Mouse (Mus musculus) mouse trophoblast stem cell (cell line): ENCODE data around the gene Drg1.
"Not testable (repeated sequence)": the region's sequence is repeated elsewhere in the genome, so short reads cannot be mapped to it uniquely, and the experiment has no call there.

Source experiments
- in situ Hi-C, 2 experiments: fragments of 300-500 bp; cut with MseI, MboI; formaldehyde crosslinking; loops; 2 replicates in 1 of 2; 3 replicates in 1 of 2; pipeline ENCODE4 v1.15.1; 2025

Gene Drg1

DNA sequence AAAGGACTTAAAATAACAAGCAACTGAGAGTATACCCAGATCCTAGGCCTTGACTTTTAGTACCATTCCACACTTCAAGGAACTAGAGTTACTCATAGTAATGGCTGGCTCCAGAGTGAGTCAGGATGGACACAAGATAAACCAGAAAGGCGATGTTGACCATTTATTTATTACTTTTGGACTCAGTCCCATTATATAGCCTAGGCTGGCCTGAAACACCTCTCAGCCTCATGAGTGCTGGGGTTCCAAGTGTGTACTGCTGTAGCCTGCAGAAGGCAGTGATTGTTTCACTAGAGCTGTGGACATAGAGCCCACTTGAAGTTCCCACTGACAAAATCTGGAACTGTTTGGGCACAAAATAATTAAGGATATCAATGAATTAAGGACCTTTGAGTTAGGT lies 53.7 kb downstream of the Drg1 start:
- in situ Hi-C loops = no loop called here

DNA sequence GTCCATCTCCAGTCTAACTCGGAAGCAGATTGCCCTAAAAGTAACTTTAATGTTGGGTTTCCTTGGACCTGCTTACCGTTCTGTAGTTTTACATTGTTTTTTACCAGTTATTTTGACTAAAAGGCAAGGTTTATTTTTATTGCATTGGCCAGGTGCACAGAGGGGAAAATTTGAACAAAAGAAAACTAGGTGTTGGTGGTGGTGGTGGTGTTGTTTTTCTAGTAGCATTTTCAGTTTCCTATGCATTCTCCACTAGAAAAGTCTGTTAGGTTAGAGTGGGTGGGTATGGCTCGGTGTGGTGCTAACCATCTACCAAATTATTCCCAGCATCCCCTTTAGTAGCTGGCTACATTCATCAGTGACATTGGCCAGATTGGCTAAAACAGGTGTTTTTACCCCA lies 59.4 kb downstream of the Drg1 start:
- in situ Hi-C loops = no loop called here

DNA sequence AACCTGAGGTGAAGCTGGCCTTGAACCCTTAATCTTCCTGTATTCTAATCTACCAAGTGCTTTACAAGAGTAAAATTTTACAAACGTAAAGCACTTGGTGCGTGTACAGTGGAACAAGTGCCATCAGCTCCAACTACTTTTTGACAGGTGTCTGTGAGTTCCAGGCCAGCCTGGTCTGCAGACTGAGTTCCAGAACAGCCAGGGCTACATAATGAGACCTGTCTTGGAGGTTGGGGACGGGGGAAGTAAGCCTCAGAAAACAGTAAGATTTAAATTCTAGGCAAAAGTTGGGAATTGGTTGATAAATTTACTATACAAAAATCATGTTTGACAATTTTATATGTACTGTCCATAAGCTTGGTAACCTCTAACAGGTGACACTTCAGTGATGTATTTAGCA lies 61.0 kb downstream of the Drg1 start:
- in situ Hi-C loops = no loop called here

DNA sequence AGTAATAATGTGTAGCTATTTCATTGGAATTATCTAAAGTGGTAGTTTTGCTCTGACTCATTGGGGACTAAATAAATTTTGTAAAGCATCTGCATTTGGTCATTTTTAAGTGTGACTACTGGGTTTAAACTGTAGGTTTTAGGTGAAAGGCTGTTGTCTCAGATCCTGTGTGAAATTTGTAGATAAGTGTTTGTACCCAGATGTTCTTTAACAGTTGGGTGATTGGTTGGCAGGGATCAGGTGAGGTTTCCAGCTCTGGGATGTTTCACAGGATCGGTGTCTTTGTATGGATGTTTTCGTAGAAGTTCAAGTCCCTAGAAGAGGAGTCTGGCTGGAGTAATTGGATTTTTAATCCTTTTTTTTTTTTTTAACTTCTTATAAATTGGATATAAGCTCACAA lies 62.4 kb downstream of the Drg1 start:
- in situ Hi-C loops = no loop called here

DNA sequence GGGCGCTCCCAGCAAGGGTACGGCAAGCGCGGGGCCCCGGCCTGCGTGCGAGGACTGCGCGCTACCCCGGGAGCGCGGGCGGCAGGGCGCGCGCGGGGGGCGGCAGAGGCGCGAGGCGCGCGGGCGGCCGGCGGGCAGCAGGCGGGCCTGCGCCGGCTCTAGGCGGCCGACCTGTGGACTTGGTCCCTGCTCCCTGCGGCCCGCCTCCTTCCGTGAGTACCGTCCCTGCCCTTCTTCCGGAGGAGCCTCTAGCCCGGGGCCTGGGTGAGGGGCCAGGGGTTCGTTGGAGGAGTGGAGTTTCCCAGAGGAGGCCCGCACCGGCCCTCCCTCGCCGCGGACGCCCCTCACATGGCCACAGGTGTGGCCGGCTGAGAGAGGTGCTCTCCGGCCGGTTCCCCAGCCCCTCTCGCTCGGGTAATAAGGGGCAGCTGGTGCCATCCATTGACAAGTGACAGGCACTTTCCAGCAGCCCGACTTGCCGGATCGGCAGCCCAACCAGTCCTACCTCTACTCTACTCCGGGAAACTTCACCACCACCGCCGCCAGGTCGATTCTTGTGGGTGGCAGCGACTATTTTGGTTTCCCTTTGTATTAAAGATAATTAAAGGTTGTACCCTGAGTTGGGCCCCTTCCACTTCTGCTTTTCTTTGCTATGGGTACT lies 63.3 kb downstream of the Drg1 start:
- in situ Hi-C loops = no loop called here

DNA sequence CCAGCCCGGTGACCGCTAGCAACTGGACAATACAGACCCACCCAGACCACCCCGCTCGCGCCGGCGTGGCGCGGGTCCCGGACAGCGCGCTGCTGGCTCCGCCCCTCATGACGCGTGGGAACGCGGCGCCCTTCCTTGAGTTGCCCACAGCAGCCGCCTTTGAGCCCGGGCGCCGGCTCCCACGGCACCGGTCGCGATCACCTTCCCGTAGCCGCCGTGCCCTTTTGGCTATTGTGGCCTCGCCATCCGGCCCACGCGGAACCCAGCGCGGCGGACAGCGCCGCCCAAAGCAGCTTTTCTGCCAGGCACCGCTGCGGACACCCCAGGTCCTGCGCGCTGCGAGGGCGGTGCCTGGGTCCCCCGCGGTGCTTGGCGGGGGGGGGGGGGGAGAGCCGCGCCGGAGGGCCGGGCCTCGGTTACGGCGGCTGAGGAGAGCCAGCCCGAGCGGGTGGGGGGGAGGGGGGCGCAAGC lies 63.9 kb downstream of the Drg1 start, which contains the start of gene Eif4enif1:
TSS of gene Eif4enif1 (plus strand) at position 162 of the 471 bp plus-strand sequence.
- in situ Hi-C loops = no loop called here

DNA sequence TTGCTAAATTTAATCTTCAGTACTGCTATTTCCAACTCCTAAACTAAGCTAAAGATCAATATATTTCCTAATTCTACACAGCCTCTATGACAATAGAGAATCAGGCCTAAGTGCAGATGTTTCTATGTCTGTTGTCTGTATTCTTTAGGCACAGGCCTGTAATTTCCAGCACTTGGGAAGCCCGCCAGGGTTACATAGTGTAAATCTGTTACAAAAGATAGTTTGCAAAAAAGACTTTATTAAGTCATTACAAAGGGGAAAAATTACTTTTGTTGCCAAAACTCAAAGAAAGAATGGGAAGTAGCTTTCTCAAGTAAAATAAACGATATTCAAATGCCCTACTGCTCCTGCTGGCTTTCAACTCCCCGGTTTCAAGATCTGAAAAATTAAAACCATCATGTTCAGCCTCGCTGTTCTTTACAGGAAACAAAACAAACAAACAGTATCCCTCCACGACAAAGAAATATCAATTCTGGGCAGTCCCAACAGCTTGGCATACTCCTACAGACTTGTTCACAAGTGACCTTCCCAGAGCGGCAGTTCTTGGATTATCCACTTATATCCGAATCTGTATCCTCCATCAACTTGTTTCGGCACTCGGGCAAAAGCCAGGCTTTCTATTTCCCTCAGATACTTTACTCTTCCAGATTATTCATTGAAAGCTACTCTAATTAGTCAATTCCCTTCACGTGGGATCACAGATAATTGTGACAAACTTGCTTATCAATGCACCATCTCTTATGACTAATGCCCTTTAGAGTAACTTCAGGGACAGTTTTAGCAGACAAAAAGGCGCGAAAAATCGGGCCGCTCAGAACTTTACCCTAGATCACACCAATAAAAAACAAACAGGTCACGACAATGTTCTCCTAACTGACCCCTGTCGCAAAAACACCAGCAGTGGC lies 64.6 kb downstream of the Drg1 start:
- in situ Hi-C loops = no loop called here

DNA sequence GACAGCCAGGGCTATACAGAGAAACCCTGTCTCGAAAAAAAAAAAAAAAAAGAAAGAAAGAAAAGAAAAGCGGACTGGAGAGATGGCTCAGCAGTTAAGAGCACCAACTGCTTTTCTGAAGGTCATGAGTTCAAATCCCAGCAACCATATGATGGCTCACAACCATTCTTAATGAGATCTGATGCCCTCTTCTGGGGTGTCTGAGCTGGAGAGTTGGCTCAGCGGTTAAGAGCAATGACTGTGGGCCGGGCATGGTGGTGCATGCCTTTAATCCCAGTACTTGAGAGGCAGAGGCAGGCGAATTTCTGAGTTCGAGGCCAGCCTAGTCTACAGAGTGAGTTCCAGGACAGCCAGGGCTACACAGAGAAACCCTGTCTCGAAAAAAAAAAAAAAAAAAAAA lies 65.6 kb downstream of the Drg1 start:
- in situ Hi-C loops = not testable (repeated sequence)

DNA sequence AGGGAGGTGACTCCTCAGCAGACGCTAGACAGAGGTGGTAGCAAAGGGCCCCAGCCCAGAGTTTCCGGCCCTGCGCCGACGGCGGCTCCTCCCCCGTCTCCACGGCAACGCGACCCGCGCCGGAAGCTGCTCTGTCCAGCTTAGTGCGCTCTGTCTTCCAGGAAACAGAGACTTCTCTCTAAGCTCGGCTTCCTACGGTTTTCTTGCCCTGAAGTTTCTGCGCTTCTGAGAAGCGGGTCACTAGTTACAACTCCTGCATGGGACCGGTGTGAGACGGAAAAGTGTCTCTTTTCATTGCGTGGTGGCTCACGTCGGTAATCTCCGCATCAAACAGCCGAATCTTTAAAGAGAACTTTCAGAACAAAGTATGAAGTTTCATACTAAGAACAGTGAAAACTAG lies 72.9 kb downstream of the Drg1 start, which contains the start of gene Sfi1:
TSS of gene Sfi1 (minus strand) at position 101 of the 400 bp plus-strand sequence.
- in situ Hi-C loops = no loop called here

DNA sequence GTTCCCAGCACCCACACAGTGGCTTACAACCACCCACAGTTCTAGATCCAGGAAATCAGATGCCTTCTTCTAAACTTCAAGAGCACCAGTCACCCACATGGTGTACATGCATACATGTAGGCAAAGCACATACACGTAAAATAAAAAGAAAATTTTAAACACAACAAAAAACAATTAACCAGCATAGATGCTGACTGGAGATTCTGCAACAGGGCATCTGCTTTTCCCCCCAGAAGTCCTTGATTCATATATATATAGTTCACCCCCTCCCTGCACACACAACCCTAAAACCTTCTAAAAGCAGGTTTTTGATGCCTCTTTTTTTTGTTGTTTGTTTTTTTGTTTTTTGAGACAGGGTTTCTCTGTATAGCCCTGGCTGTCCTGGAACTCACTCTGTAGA lies 83.5 kb downstream of the Drg1 start:
- in situ Hi-C loops = not testable (repeated sequence)

DNA sequence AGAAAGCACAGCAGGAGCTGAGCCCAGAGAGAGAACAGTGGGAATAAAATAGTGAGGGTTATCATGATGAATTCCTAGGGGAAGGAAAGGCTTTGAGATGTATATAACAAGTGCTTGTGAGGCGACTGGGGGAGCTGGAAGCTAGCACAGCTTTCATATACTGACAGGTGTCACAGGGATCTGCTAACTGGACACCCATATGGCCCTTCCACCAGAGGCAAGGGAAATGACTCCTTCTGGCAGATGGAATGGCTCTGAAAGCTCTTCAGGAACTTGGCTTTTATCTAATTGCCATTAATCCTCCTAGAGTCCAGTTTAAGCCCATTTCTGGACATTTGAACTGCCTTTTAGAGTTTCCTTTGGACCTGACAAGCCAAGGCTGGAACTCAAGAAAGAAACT lies 84.2 kb downstream of the Drg1 start:
- in situ Hi-C loops = not testable (repeated sequence)

DNA sequence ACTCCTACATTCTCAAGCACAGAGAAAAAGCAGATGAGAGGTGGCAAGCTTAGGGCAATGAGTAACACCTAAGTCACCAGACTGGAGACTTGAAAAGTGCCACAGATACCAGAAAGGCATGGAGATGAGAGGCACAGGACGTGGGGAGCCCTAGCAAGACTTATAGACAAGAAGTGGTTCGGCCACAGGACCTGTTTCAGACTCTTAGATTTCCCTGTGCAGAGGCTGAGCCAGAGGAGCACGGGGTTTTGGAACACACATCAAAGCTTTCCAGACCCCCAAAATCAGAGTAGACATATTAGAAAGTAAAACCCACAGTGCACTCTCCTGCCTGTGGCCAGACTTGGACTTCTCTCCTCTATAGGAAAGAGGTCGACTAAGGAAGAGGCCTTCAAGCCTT lies 85.0 kb downstream of the Drg1 start:
- in situ Hi-C loops = not testable (repeated sequence)

DNA sequence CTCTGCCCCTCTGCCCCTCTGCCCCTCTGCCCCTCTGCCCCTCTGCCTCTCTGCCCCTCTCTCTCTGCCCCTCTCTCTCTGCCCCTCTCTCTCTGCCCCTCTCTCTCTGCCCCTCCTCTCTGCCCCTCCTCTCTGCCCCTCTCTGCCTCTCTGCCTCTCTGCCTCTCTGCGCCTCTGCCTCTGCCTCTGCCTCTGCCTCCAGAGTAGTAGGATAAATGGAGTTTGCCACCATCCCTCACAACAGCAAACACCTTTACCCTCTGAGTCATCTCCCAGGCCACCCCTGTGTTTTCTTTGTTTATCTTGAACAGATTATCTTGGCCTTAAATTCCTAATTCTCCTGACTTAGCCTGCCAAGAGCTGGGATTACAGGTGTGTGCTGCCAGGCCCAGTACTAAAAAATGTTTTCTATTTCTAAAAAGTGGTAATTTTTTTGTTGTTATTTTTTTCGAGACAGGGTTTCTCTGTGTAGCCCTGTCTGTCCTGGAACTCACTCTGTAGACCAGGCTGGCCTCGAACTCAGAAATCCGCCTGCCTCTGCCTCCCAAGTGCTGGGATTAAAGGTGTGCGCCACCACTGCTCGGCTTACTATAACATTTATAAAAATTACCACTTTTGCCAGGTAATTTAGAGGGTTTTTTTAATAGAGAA lies 85.6 kb downstream of the Drg1 start:
- in situ Hi-C loops = not testable (repeated sequence)

DNA sequence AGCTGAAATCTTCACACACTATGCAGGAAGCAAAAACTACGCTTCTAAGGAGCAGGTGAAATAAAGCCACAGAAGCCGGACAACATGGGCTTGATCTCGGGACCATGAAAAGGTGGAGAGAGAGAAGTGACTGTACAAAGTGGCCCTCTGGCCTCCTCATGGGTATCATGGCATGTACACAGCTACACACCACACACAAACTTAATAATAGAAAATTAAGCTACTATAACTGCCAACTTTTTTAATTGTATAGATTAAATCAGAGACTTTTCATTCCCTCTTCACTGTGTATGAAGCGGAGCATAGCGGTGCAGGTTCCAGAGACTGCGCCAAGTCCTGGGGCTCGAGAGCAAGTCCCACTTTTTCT lies 86.5 kb downstream of the Drg1 start:
- in situ Hi-C loops = not testable (repeated sequence)

DNA sequence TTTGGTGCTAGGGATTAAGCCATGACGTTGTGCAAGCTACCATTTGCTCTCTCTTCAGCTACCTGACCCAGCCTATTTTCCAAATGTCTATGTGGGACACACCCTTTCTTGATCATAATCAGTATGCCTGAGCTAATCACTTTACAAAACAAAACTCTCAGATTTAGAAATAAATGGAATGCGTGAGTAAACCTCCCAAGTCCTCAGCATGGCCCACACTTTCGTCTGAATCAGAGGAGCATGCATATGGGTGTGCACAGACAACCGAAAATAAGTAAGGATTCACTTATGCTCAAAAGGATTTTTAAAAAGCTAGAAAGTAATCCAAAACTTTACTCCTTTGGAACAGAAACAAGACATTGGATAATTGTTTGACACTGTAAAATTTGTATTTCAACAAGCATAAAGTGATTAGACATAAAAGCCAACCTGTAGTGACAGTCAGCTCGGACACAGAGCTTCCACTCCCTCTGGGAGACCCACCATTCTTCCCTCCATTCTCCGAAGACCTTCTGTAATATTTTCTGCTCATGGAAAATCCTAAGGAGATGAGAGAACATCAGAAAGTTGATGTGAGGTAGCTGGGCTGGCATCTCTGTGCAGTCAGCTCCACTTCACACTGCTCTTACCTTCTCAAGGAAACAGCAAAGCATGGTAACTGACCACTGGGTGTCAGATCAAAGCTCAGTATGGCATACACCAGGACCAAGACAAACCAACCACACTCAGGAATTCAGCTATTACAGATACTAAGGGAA lies 87.1 kb downstream of the Drg1 start:
- in situ Hi-C loops = not testable (repeated sequence)

DNA sequence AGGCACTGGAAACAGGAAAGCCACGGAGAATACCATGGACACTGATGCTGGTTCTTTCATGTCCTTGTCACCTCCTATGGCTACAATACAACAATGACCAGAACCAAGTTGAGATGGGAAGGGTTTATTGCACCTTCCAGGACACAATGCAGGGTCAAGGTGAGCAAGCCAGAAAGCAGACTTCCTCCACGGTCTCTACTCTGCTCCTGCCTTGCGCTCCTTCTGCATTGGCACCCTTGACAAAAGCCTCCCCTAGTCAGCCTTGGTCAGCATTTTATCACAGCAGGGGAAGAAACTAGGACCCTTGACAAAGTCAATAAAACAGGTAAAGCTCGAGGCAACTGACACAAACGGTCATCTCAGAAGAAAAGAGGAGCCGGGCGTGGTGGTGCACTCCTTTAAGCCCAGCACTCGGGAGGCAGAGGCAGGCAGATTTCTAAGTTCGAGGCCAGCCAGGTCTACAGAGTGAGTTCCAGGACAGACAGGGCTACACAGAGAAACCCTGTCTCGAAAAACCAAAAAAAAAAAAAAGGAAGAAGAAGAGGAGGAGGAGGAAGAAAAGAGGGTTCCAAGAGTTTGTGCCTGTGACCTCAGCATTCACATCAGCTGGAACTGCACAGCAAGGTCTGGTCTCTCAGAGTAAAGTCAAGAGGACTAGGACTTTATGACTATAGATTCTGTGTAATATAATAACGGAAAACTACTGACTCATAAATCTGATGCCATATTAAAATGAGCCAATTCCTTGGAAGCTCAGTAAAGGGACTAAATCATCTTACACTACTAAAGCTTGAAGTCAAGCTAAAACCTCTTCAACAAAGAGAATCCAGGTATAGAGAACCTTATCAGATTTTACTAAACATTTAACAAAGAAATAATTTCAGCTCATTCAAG lies 92.5 kb downstream of the Drg1 start:
- in situ Hi-C loops = not testable (repeated sequence)

DNA sequence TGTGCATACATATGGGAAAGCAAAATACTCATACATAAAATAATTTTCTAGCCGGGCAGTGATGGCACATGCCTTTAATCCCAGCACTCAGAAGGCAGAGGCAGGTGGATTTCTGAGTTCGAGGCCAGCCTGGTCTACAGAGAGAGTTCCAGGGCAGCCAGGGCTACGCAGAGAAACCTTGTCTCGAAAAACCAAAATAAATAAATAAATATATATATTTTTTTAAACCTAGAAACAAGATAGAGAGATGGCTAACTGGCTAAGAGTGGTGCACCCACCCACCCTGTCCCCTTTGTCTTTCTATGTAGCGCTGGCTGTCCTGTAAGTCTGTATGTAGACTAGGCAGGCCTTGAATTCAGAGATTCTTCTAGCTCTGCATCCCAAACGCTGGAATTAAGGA lies 93.7 kb downstream of the Drg1 start:
- in situ Hi-C loops = not testable (repeated sequence)

DNA sequence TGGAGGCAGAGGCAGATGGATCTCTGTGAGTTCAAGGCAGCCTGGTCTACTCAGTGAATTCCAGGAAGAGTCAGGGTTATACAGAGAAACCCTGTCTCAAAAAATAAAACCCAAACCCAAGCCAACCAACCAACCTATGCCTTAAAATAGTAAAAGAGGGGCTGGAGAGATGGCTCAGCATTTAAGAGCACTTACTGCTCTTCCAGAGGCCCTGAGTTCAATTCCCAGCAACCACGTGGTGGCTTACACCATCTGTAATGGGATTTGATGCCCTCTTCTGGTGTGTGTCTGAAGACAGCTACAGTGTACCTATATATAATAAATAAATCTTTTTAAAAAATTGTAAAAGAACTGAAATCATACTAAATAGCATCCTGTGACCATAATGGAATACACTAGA lies 94.3 kb downstream of the Drg1 start:
- in situ Hi-C loops = not testable (repeated sequence)

DNA sequence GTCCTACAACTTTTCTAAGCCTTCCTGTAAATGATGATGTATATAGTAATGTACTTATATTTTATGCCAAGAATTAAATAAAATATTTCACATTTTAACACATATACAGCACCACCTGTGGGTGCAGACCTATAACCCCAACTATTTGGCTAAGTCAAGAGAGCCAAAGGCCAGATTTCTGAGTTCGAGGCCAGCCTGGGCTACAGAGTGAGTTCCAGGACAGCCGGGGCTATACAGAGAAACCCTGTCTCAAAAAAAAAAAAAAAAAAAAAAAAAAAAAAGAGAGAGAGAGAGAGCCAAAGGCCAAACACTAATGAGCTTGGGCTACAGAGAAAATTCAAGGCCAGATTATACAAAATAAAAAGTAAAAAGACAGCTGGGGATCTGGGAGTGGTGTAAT lies 97.2 kb downstream of the Drg1 start:
- in situ Hi-C loops = not testable (repeated sequence)

DNA sequence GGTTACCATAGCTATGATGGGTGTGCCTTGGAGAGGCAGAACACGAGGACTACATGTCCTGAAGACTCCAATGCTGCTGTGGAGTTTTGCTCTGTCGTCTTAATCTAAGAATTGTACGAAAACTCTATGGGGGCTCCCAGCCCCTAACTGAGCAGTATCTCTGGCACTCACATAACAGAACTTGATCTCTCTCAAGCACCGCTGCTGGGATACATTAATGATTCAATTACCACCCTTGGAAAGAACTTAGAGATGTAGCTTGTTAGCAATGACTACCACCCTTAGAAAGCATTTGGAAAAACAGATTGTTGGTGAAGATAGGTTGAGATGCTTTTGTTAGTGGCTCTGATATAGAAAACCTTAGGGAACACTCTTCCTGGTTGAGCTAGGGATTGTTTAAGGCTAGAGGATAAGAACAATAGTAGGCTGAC lies 98.6 kb downstream of the Drg1 start:
- in situ Hi-C loops = not testable (repeated sequence)

DNA sequence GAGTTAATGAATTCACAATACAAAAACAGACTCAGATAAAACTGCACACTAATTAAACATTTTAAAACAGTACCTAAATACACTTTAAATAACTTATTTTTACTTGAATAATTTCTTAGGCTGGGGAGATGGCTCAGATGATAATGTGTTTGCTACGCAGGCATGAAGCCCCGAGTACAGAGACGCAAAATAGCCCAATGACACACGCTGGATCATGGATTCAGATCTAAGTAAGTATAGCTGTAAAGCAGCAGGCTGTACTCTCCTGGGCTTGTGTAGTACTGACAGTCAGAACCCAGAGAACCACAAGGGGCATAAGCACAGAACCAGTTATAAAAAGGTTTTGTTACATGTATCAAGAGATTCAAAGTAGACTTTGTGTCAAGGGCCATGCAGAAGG lies 99.1 kb downstream of the Drg1 start:
- in situ Hi-C loops = not testable (repeated sequence)
